Mouse (Mus musculus): ENCODE measurements around the gene Sumo1. TPM values are rescaled to one million over a fixed set of nuclear protein-coding genes. Genes with fewer than 3 reads are reported as not detected.

Sumo1 gene
- polyA plus RNA-seq, 1 experiment: 2.2 TPM

DNA sequence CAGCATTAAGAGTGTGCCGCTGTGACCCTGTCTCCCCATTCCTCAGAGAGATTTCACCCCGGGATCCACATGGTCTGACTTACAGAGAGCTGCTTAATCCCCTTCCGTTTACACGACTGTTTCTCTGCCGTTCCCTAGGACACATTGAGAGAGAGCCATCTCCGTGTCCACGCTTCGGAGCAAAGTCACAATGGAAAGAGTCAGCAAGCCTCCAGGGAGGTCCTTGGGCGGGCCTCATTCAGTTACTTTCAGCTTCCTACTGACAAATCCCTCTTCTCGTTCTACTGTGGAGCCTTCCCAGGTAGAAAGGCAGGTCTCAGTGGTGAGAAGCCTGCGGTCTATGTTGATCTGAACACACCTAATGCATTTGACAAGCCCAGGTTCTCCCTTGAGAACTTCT lies 119.6 kb downstream of the Sumo1 start:
- TF ChIP-seq POLR2A (IDR thresholded peaks at IDR 0.05; ENCODE audit: low read depth, low read length) (no peak), CTCF (IDR thresholded peaks at IDR 0.05; ENCODE audit: extremely low read depth, insufficient read length, insufficient replicate concordance, low read depth, low read length) (no peak)
- H3K4me1 ChIP-seq (ENCODE audit: control insufficient read depth, insufficient read depth, insufficient read length, low read length): no peaks in the 10 kb centered on the region
- no peaks in the 10 kb centered on the region for H3K36me3 ChIP-seq (ENCODE audit: control insufficient read depth, insufficient read depth, low read length)
- 80% methylated on average over 11 of the region's 11 CpGs for WGBS
- no peak overlapping the region for H3K27ac ChIP-seq (ENCODE audit: insufficient read depth, low read depth, low read length)
- H3K4me3 ChIP-seq (ENCODE audit: low read depth, low read length): no peak overlapping the region
- H3K27me3 ChIP-seq (ENCODE audit: control insufficient read depth, insufficient read depth, low read length): no peaks in the 10 kb centered on the region

DNA sequence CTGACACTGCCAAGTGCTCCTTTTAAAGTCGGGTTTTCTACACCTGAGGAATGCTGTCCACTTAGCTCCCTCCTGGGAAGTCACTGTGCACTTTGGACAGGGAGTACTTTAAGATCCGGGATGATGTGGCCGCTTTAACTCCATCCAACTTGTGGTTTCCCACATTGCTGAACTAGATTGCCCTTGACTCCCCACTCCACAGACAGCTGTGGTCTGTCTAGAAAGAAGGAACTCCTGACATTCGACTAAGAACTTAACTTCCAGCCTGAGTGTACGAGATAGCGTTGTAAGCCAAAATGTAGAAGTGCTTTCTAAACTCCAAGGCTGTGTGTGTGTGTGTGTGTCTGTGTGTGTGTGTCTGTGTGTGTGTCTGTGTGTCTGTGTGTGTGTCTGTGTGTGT lies 120.4 kb downstream of the Sumo1 start:
- 41% methylated on average over 6 of the region's 6 CpGs for WGBS
- Histone ChIP-seq H3K4me1 (ENCODE audit: control insufficient read depth, insufficient read depth, insufficient read length, low read length) (no peaks in the 10 kb centered on the region), H3K36me3 (ENCODE audit: control insufficient read depth, insufficient read depth, low read length) (no peaks in the 10 kb centered on the region), H3K27me3 (ENCODE audit: control insufficient read depth, insufficient read depth, low read length) (no peaks in the 10 kb centered on the region), H3K4me3 (ENCODE audit: low read depth, low read length) (no peak overlapping the region), H3K27ac (ENCODE audit: insufficient read depth, low read depth, low read length) (no peak overlapping the region)
- TF ChIP-seq POLR2A (IDR thresholded peaks at IDR 0.05; ENCODE audit: low read depth, low read length): no peak
- TF ChIP-seq CTCF (IDR thresholded peaks at IDR 0.05; ENCODE audit: extremely low read depth, insufficient read length, insufficient replicate concordance, low read depth, low read length): no peak

- TF ChIP-seq CTCF (IDR thresholded peaks at IDR 0.05; ENCODE audit: extremely low read depth, insufficient read length, insufficient replicate concordance, low read depth, low read length) (no peak), POLR2A (IDR thresholded peaks at IDR 0.05; ENCODE audit: low read depth, low read length) (no peak)
- WGBS: 93% methylated on average over 7 of the region's 7 CpGs
- no peaks in the 10 kb centered on the region for H3K36me3 ChIP-seq (ENCODE audit: control insufficient read depth, insufficient read depth, low read length)
- H3K4me1 ChIP-seq (ENCODE audit: control insufficient read depth, insufficient read depth, insufficient read length, low read length): no peaks in the 10 kb centered on the region
- H3K27ac ChIP-seq (ENCODE audit: insufficient read depth, low read depth, low read length): no peak overlapping the region
- no peak overlapping the region for H3K4me3 ChIP-seq (ENCODE audit: low read depth, low read length)
- no peaks in the 10 kb centered on the region for H3K27me3 ChIP-seq (ENCODE audit: control insufficient read depth, insufficient read depth, low read length)
These were observed 121.5 kb downstream of the Sumo1 start for GRCm38 (mm10) chr1:59549036-59549675.

GRCm38 (mm10) chr1:59548486-59548885 lies 122.1 kb downstream of the Sumo1 start:
- TF ChIP-seq CTCF (IDR thresholded peaks at IDR 0.05; ENCODE audit: extremely low read depth, insufficient read length, insufficient replicate concordance, low read depth, low read length): no peak
- no peak for TF ChIP-seq POLR2A (IDR thresholded peaks at IDR 0.05; ENCODE audit: low read depth, low read length)
- Histone ChIP-seq H3K4me1 (ENCODE audit: control insufficient read depth, insufficient read depth, insufficient read length, low read length) (no peaks in the 10 kb centered on the region), H3K4me3 (ENCODE audit: low read depth, low read length) (no peak overlapping the region), H3K36me3 (ENCODE audit: control insufficient read depth, insufficient read depth, low read length) (no peaks in the 10 kb centered on the region), H3K27ac (ENCODE audit: insufficient read depth, low read depth, low read length) (no peak overlapping the region), H3K27me3 (ENCODE audit: control insufficient read depth, insufficient read depth, low read length) (no peaks in the 10 kb centered on the region)
- WGBS: 96% methylated on average over 5 of the region's 5 CpGs

DNA sequence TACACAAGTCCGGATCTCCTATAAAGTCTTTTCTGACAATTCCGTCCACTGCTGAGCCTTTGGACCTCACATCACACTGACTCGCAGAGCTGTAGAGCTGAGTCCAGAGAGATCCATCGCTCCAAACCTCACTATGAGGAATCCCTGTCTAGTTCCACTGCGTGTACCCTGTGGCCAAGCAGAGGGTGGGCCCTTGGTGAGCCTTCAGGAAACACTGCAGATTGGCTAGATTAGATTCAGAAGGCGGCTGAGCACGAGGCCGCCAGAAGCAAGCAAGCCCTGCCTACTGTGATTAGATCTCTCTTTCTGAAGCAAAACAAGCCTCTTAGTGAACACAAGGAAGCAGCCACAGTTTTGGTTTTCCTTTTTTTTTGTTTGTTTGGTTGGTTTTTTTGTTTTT lies 126.7 kb downstream of the Sumo1 start:
- TF ChIP-seq CTCF (IDR thresholded peaks at IDR 0.05; ENCODE audit: extremely low read depth, insufficient read length, insufficient replicate concordance, low read depth, low read length) (no peak), POLR2A (IDR thresholded peaks at IDR 0.05; ENCODE audit: low read depth, low read length) (no peak)
- H3K4me1 ChIP-seq (ENCODE audit: control insufficient read depth, insufficient read depth, insufficient read length, low read length): peaks cover 3% of the 10 kb centered on the region; the same call in 1 of the 2 replicates
- 74% methylated on average over 8 of the region's 8 CpGs for WGBS

GRCm38 (mm10) chr1:59542231-59542630 lies 128.4 kb downstream of the Sumo1 start:
- WGBS: 67% methylated on average over 6 of the region's 6 CpGs
- TF ChIP-seq CTCF (IDR thresholded peaks at IDR 0.05; ENCODE audit: extremely low read depth, insufficient read length, insufficient replicate concordance, low read depth, low read length) (no peak), POLR2A (IDR thresholded peaks at IDR 0.05; ENCODE audit: low read depth, low read length) (no peak)
- Histone ChIP-seq H3K27me3 (ENCODE audit: control insufficient read depth, insufficient read depth, low read length) (no peaks in the 10 kb centered on the region), H3K4me1 (ENCODE audit: control insufficient read depth, insufficient read depth, insufficient read length, low read length) (peaks cover 3% of the 10 kb centered on the region; the same call in 1 of the 2 replicates), H3K4me3 (ENCODE audit: low read depth, low read length) (no peak overlapping the region), H3K27ac (ENCODE audit: insufficient read depth, low read depth, low read length) (no peak overlapping the region), H3K36me3 (ENCODE audit: control insufficient read depth, insufficient read depth, low read length) (no peaks in the 10 kb centered on the region)

More for the DNA sequence above, 126.7 kb downstream of the Sumo1 start:
- H3K27ac ChIP-seq (ENCODE audit: insufficient read depth, low read depth, low read length): no peak overlapping the region
- no peaks in the 10 kb centered on the region for H3K36me3 ChIP-seq (ENCODE audit: control insufficient read depth, insufficient read depth, low read length)
- H3K4me3 ChIP-seq (ENCODE audit: low read depth, low read length): no peak overlapping the region
- no peaks in the 10 kb centered on the region for H3K27me3 ChIP-seq (ENCODE audit: control insufficient read depth, insufficient read depth, low read length)

- H3K27ac ChIP-seq (ENCODE audit: insufficient read depth, low read depth, low read length): no peak overlapping the region
- no peak overlapping the region for H3K4me3 ChIP-seq (ENCODE audit: low read depth, low read length)
- WGBS: 93% methylated on average over 16 of the region's 16 CpGs
- H3K36me3 ChIP-seq (ENCODE audit: control insufficient read depth, insufficient read depth, low read length): no peaks in the 10 kb centered on the region
- no peaks in the 10 kb centered on the region for H3K27me3 ChIP-seq (ENCODE audit: control insufficient read depth, insufficient read depth, low read length)
- no peak for TF ChIP-seq POLR2A (IDR thresholded peaks at IDR 0.05; ENCODE audit: low read depth, low read length)
- TF ChIP-seq CTCF (IDR thresholded peaks at IDR 0.05; ENCODE audit: extremely low read depth, insufficient read length, insufficient replicate concordance, low read depth, low read length): no peak
- peaks cover 3% of the 10 kb centered on the region; the same call in 1 of the 2 replicates for H3K4me1 ChIP-seq (ENCODE audit: control insufficient read depth, insufficient read depth, insufficient read length, low read length)
These were observed 129.2 kb downstream of the Sumo1 start for GRCm38 (mm10) chr1:59541271-59542020.

Measured in small intestine, adult 2 months (tissue).